Mouse (Mus musculus): ENCODE data around the gene Mgat5.

GRCm38 (mm10) chr1:127250313-127250712 is 45.5 kb downstream of the Mgat5 start:
- no peak for TF ChIP-seq POLR2A (IDR thresholded peaks at IDR 0.05; ENCODE audit: insufficient read length, low read depth)
- no peak for TF ChIP-seq MYOG (IDR thresholded peaks at IDR 0.05; ENCODE audit: control insufficient read depth in 1 of 3, insufficient read depth in 1 of 3, insufficient read length in 2 of 3, low read depth in 2 of 3)
- no peak for TF ChIP-seq POLR2AphosphoS2 (IDR thresholded peaks at IDR 0.05; ENCODE audit: insufficient read length, low read depth)
- no peak for TF ChIP-seq E2F4 (IDR thresholded peaks at IDR 0.05; ENCODE audit: insufficient read depth)
- no peak for TF ChIP-seq TCF3 (IDR thresholded peaks at IDR 0.05; ENCODE audit: insufficient read length, low read depth)
- no peak for TF ChIP-seq MAX (IDR thresholded peaks at IDR 0.05; ENCODE audit: low read depth)
- TF ChIP-seq USF1 (IDR thresholded peaks at IDR 0.05; ENCODE audit: low read depth): no peak
- no peak for TF ChIP-seq TCF12 (IDR thresholded peaks at IDR 0.05; ENCODE audit: insufficient read depth, poor library complexity, severe bottlenecking)
- TF ChIP-seq MYOD1 (IDR thresholded peaks at IDR 0.05; ENCODE audit: control insufficient read depth in 1 of 3, insufficient read length in 2 of 3, low read depth in 2 of 3): no peak
- TF ChIP-seq SRF (IDR thresholded peaks at IDR 0.05; ENCODE audit: control insufficient read depth, insufficient read length, low read depth): no peak
- no peak for TF ChIP-seq CEBPB (IDR thresholded peaks at IDR 0.05; ENCODE audit: insufficient read depth, poor library complexity, severe bottlenecking)
